Mouse (Mus musculus) erythroblast, adult 5-6 weeks (primary cell): ENCODE data around the gene Gabbr2. TPM values are rescaled to one million over a fixed set of nuclear protein-coding genes. Genes with fewer than 3 reads are reported as not detected.

Source experiments
- ATAC-seq: replicated peaks from 2 replicates; pipeline ENCODE4 v1.8.0; 2016; ENCODE audit warnings: moderate number of reproducible peaks, mild to moderate bottlenecking, moderate TSS enrichment, inconsistent platforms; ENCODE audit not compliant: poor library complexity, low FRiP score, severe bottlenecking
- total RNA-seq, 2 experiments: library from RNA; stranded (forward) in 1 of 2; stranded (reverse) in 1 of 2; fragments of 150-400 nt in 1 of 2; fragments of 200-764, 138-1000 nt in 1 of 2; gene quantifications; 2 replicates each; pipeline versions ENCODE4 v1.2.3 to v1.2.4; 2015 to 2017; ENCODE audit warnings: low replicate concordance in 2 of 2

The Gabbr2 gene
- total RNA-seq, 2 experiments from 2014 or later = 0.17 TPM; not detected in 1

GRCm38 (mm10) chr4:46879943-46880342 lies 111.7 kb downstream of the Gabbr2 start:
- ATAC-seq = no peak

GRCm38 (mm10) chr4:46872750-46873149 lies 118.9 kb downstream of the Gabbr2 start:
- ATAC-seq = no peak

GRCm38 (mm10) chr4:46870157-46870556 lies 121.5 kb downstream of the Gabbr2 start:
- ATAC-seq = no peak

GRCm38 (mm10) chr4:46869380-46869779 lies 122.3 kb downstream of the Gabbr2 start:
- ATAC-seq = no peak

GRCm38 (mm10) chr4:46868921-46869320 lies 122.8 kb downstream of the Gabbr2 start:
- no peak for ATAC-seq

- no peak for ATAC-seq
Observed at GRCm38 (mm10) chr4:46868181-46868580, 123.5 kb downstream of the Gabbr2 start.

- no peak for ATAC-seq
Observed at GRCm38 (mm10) chr4:46867779-46868178, 123.9 kb downstream of the Gabbr2 start.

GRCm38 (mm10) chr4:46866070-46866469 lies 125.6 kb downstream of the Gabbr2 start:
- no peak for ATAC-seq

GRCm38 (mm10) chr4:46863721-46864120 lies 128.0 kb downstream of the Gabbr2 start:
- ATAC-seq = no peak

- no peak for ATAC-seq
Observed at GRCm38 (mm10) chr4:46862677-46863076, 129.0 kb downstream of the Gabbr2 start.

GRCm38 (mm10) chr4:46860586-46860985 lies 131.1 kb downstream of the Gabbr2 start:
- ATAC-seq = 0 out of 2 replicates have a peak, but pooled peaks have one; percentile 7

GRCm38 (mm10) chr4:46858899-46859298 lies 132.8 kb downstream of the Gabbr2 start:
- ATAC-seq = no peak

GRCm38 (mm10) chr4:46856145-46856544 lies 135.5 kb downstream of the Gabbr2 start:
- ATAC-seq = no peak

- ATAC-seq = peak; percentile 31
Observed at GRCm38 (mm10) chr4:46854686-46855385, 136.8 kb downstream of the Gabbr2 start.

GRCm38 (mm10) chr4:46853852-46854460 lies 137.7 kb downstream of the Gabbr2 start:
- ATAC-seq = peak; percentile 90

GRCm38 (mm10) chr4:46847745-46848144 lies 143.9 kb downstream of the Gabbr2 start:
- no peak for ATAC-seq

- ATAC-seq = no peak
Observed at GRCm38 (mm10) chr4:46846396-46846795, 145.3 kb downstream of the Gabbr2 start.

- ATAC-seq = no peak
Observed at GRCm38 (mm10) chr4:46844982-46845643, 146.6 kb downstream of the Gabbr2 start.

- ATAC-seq = no peak
Observed at GRCm38 (mm10) chr4:46844567-46844966, 147.1 kb downstream of the Gabbr2 start.

GRCm38 (mm10) chr4:46842596-46842995 lies 149.1 kb downstream of the Gabbr2 start:
- ATAC-seq = no peak

GRCm38 (mm10) chr4:46840146-46840545 lies 151.5 kb downstream of the Gabbr2 start:
- no peak for ATAC-seq
